In the genomic region with DNA sequence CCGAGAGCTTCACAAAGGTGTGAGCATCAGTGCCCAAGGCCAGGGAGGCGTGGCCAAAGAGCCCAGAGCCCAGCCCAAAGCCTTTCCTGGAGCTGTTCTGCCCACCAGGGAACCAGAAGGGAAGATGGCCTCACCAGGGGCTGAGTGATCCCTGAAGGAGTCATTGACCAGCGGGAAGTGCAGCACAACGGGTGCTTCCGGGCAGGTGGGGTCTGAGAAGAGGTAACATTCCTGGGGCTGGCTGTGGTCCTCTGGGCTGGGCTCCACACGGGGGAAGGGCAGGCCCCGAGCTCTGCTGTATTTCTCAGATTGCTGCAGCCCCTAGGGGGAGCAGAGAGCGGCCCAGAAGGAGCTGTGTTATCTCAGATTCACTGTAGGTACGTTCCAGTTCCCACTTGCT, we compare ENCODE assay signal across 8 mouse cellular contexts. TPM values are rescaled to one million over a fixed set of nuclear protein-coding genes. Genes with fewer than 3 reads are reported as not detected.
DNase-seq lines count a peak whose midpoint lies in the region; ATAC-seq lines count a peak whose summit lies in the region.

No protein-coding gene starts in this region.

- H3K27me3 ChIP-seq in embryonic facial prominence, embryonic 12.5 days, result peaks cover 4% of the 10 kb centered on the region; the same call in 1 of the 2 replicates

- peak; percentile 71 for DNase-seq in heart, adult 11 months
- DNase-seq in heart, adult 9 months (ENCODE audit: low spot score in 2 of 2), result no peak
- DNase-seq in A20 (ENCODE audit: low read depth, low spot score), result peak; percentile 51
- peak; percentile 27 to 39 for DNase-seq in lung, postnatal 4 days
- DNase-seq in right cerebral cortex, adult 2 months (ENCODE audit: low spot score in 2 of 2), result no peak
- no peak for DNase-seq in right cerebral cortex, postnatal 25 days
- no peak for DNase-seq in frontal cortex, postnatal 14 days (ENCODE audit: low spot score in 2 of 2)

- no peaks in the 10 kb centered on the region for H3K9me3 ChIP-seq in embryonic facial prominence, embryonic 12.5 days

- peak overlapping the region; percentile 23; the same call in 1 of the 2 replicates for H3K4me2 ChIP-seq in embryonic facial prominence, embryonic 12.5 days (replicated peaks)

- H3K9ac ChIP-seq in embryonic facial prominence, embryonic 12.5 days, result no peak overlapping the region

- H3K4me1 ChIP-seq in embryonic facial prominence, embryonic 12.5 days, result 0 out of 2 replicates have a peak, but pooled peaks cover 6% of the 10 kb centered on the region

- no peak overlapping the region for H3K4me3 ChIP-seq in embryonic facial prominence, embryonic 12.5 days

- 0 out of 2 replicates have a peak, but pooled peaks have one; percentile 41 for ATAC-seq in embryonic facial prominence, embryonic 12.5 days (ENCODE audit: insufficient number of reproducible peaks, insufficient read depth, low FRiP score, low TSS enrichment)

- no peaks in the 10 kb centered on the region for H3K36me3 ChIP-seq in embryonic facial prominence, embryonic 12.5 days

- WGBS in embryonic facial prominence, embryonic 12.5 days, result 1% methylated on average over 9 of the region's 9 CpGs

- no peak overlapping the region for H3K27ac ChIP-seq in embryonic facial prominence, embryonic 12.5 days

RNA-seq across cellular contexts. Expression of a gene that starts 20.4 kb away (rescaled TPM):
- 0.08 and 0.09 TPM in 2 replicates for polyA plus RNA-seq in embryonic facial prominence, embryonic 12.5 days (2016; fragmentation: Nextera tagmentation; extraction: Ambion mirVana)

RNA-seq across cellular contexts. Expression of a gene that starts 23.5 kb away (rescaled TPM):
- 0.04 and 0.11 TPM in 2 replicates for polyA plus RNA-seq in embryonic facial prominence, embryonic 12.5 days (2016; fragmentation: Nextera tagmentation; extraction: Ambion mirVana)

RNA-seq across cellular contexts. Expression of a gene that starts 45.3 kb away (rescaled TPM):
- polyA plus RNA-seq in embryonic facial prominence, embryonic 12.5 days (2016; fragmentation: Nextera tagmentation; extraction: Ambion mirVana), result 0.06 TPM in 1 of 2 replicates, not detected in the other

Comparison
In these comparisons a context has a peak if more than half of its experiments do, and no peak if none do; other contexts are left out.
1. DNase-seq: peak in heart, adult 11 months (single experiment), A20 (single experiment) and lung, postnatal 4 days (2 of 2); none in heart, adult 9 months (0 of 2), right cerebral cortex, adult 2 months (0 of 2), right cerebral cortex, postnatal 25 days (single experiment) and frontal cortex, postnatal 14 days (0 of 2).